Mouse (Mus musculus) lung, embryonic 16.5 days (tissue): ENCODE measurements around the gene Armh3. TPM values are rescaled to one million over a fixed set of nuclear protein-coding genes. Genes with fewer than 3 reads are reported as not detected.
"Not testable (repeated sequence)": the region's sequence is repeated elsewhere in the genome, so short reads cannot be mapped to it uniquely, and the experiment has no call there.

Experiments
- ATAC-seq: fragments of 200-750 bp; cut with Nextera tagmentation; 2 replicates; pipeline ENCODE4 v1.8.0; 2017; ENCODE audit warnings: low read depth, mild to moderate bottlenecking, moderate library complexity
- H3K27ac ChIP-seq: fragments of 300-500 bp; sonication (generic); 2 replicates; pipeline ENCODE4 v1.5.1; 2014; ENCODE audit warnings: mild to moderate bottlenecking, control low read depth, low read length
- H3K27me3 ChIP-seq: fragments of 300-500 bp; sonication (generic); 2 replicates; pipeline ENCODE4 v1.6.1; 2014; ENCODE audit warnings: low read depth, low read length, mixed read lengths; ENCODE audit not compliant: control insufficient read depth, insufficient read depth
- H3K36me3 ChIP-seq: fragments of 300-500 bp; sonication (generic); 2 replicates; pipeline ENCODE4 v1.6.1; 2014; ENCODE audit warnings: low read length; ENCODE audit not compliant: control insufficient read depth, insufficient read depth
- H3K4me1 ChIP-seq: fragments of 300-500 bp; sonication (generic); replicated peaks from 2 replicates; pipeline ENCODE4 v1.6.1; 2014; ENCODE audit warnings: low read length, mixed read lengths; ENCODE audit not compliant: control insufficient read depth, insufficient read depth
- H3K4me2 ChIP-seq: fragments of 300-500 bp; sonication (generic); 2 replicates; pipeline ENCODE4 v1.6.1; 2014; ENCODE audit warnings: low read depth, low read length, control low read depth
- H3K4me3 ChIP-seq: fragments of 300-500 bp; sonication (generic); 2 replicates; pipeline ENCODE4 v1.5.1; 2014; ENCODE audit warnings: mild to moderate bottlenecking, low read length, control low read depth
- H3K9ac ChIP-seq: fragments of 300-500 bp; sonication (generic); 2 replicates; pipeline ENCODE4 v1.6.1; 2014; ENCODE audit warnings: low read length, control low read depth
- H3K9me3 ChIP-seq: fragments of 300-500 bp; sonication (generic); 2 replicates; pipeline ENCODE4 v1.6.1; 2016; ENCODE audit warnings: low read length; ENCODE audit not compliant: control insufficient read depth
- WGBS: fragments of 180-500 bp; shearing (Covaris S2); extraction: QIAGEN DNeasy Blood & Tissue Kit; methylation state at CpG from one replicate; pipeline ENCODE4 v1.1.7; 2014; 5-methylcytosine and 5-hydroxymethylcytosine counted together
- polyA plus RNA-seq: library from polyadenylated mRNA; unstranded; fragments of >200 nt; fragmentation: Nextera tagmentation; extraction: Ambion mirVana; gene quantifications from 2 replicates; pipeline ENCODE4 v1.2.1, GENCODE M21; 2015

Armh3 gene
- polyA plus RNA-seq, 1 experiment from 2014 or later = 18.0 TPM

GRCm38 (mm10) chr19:45997365-45997764, 923 bp downstream of the Armh3 start:
- 56% methylated on average over 5 of the region's 5 CpGs for WGBS
- ATAC-seq = no peak
- peak overlapping the region; percentile 94 for H3K9ac ChIP-seq
- peak overlapping the region; percentile 83 for H3K4me3 ChIP-seq
- H3K4me1 ChIP-seq = 0 out of 2 replicates have a peak, but pooled peaks cover 2% of the 10 kb centered on the region
- peak overlapping the region; percentile 93; the same call in 1 of the 2 replicates for H3K27ac ChIP-seq
- no peaks in the 10 kb centered on the region for H3K27me3 ChIP-seq
- H3K36me3 ChIP-seq = peaks cover 8% of the 10 kb centered on the region
- H3K4me2 ChIP-seq = peak overlapping the region; percentile 66
- peaks cover 6% of the 10 kb centered on the region for H3K9me3 ChIP-seq

- ATAC-seq = no peak
- Histone ChIP-seq H3K4me3 (no peak overlapping the region), H3K9ac (no peak overlapping the region), H3K27ac (no peak overlapping the region), H3K4me1 (0 out of 2 replicates have a peak, but pooled peaks cover 2% of the 10 kb centered on the region), H3K9me3 (peaks cover 6% of the 10 kb centered on the region), H3K36me3 (peaks cover 8% of the 10 kb centered on the region), H3K4me2 (no peak overlapping the region), H3K27me3 (no peaks in the 10 kb centered on the region)
- 93% methylated on average over 13 of the region's 13 CpGs for WGBS
Measured at GRCm38 (mm10) chr19:45993981-45994737, 4.1 kb downstream of the Armh3 start.

GRCm38 (mm10) chr19:45993441-45993840, 4.8 kb downstream of the Armh3 start:
- ATAC-seq, H3K4me3 ChIP-seq, H3K27me3 ChIP-seq, H3K9me3 ChIP-seq, H3K9ac ChIP-seq, H3K27ac ChIP-seq, H3K4me1 ChIP-seq, H3K36me3 ChIP-seq, H3K4me2 ChIP-seq: not testable (repeated sequence)
- WGBS = 81% methylated on average over 6 of the region's 6 CpGs

- Histone ChIP-seq H3K36me3 (peaks cover 8% of the 10 kb centered on the region), H3K4me3 (no peak overlapping the region), H3K27me3 (no peaks in the 10 kb centered on the region), H3K4me2 (no peak overlapping the region), H3K4me1 (no peaks in the 10 kb centered on the region), H3K27ac (no peak overlapping the region), H3K9me3 (peaks cover 6% of the 10 kb centered on the region), H3K9ac (no peak overlapping the region)
- WGBS = 91% methylated on average over 3 of the region's 3 CpGs
- ATAC-seq = no peak
Measured at GRCm38 (mm10) chr19:45991171-45991570, 7.1 kb downstream of the Armh3 start.

GRCm38 (mm10) chr19:45988238-45988637, 10.1 kb downstream of the Armh3 start:
- Histone ChIP-seq H3K9me3 (no peaks in the 10 kb centered on the region), H3K4me2 (no peak overlapping the region), H3K4me1 (no peaks in the 10 kb centered on the region), H3K36me3 (no peaks in the 10 kb centered on the region), H3K27ac (no peak overlapping the region), H3K9ac (no peak overlapping the region), H3K4me3 (no peak overlapping the region), H3K27me3 (no peaks in the 10 kb centered on the region)
- 92% methylated on average over 3 of the region's 3 CpGs for WGBS
- no peak for ATAC-seq

- H3K4me2 ChIP-seq = no peak overlapping the region
- H3K4me3 ChIP-seq = no peak overlapping the region
- no peaks in the 10 kb centered on the region for H3K9me3 ChIP-seq
- no peaks in the 10 kb centered on the region for H3K36me3 ChIP-seq
- no peak for ATAC-seq
- no peak overlapping the region for H3K9ac ChIP-seq
- no peaks in the 10 kb centered on the region for H3K27me3 ChIP-seq
- no peaks in the 10 kb centered on the region for H3K4me1 ChIP-seq
- H3K27ac ChIP-seq = no peak overlapping the region
Measured at GRCm38 (mm10) chr19:45984379-45984778, 13.9 kb downstream of the Armh3 start.

GRCm38 (mm10) chr19:45960770-45961169, 37.5 kb downstream of the Armh3 start:
- H3K27ac ChIP-seq = no peak overlapping the region
- no peak overlapping the region for H3K4me2 ChIP-seq
- peaks cover 4% of the 10 kb centered on the region for H3K36me3 ChIP-seq
- 45% methylated on average over 5 of the region's 5 CpGs for WGBS
- ATAC-seq = no peak
- no peaks in the 10 kb centered on the region for H3K27me3 ChIP-seq
- no peak overlapping the region for H3K4me3 ChIP-seq
- no peak overlapping the region for H3K9ac ChIP-seq
- H3K9me3 ChIP-seq = no peaks in the 10 kb centered on the region
- H3K4me1 ChIP-seq = no peaks in the 10 kb centered on the region

- H3K9me3 ChIP-seq = no peaks in the 10 kb centered on the region
- H3K4me2 ChIP-seq = no peak overlapping the region
- H3K4me3 ChIP-seq = no peak overlapping the region
- no peak for ATAC-seq
- H3K36me3 ChIP-seq = peaks cover 6% of the 10 kb centered on the region
- no peak overlapping the region for H3K27ac ChIP-seq
- H3K27me3 ChIP-seq = no peaks in the 10 kb centered on the region
- no peaks in the 10 kb centered on the region for H3K4me1 ChIP-seq
- 86% methylated on average over 7 of the region's 7 CpGs for WGBS
- H3K9ac ChIP-seq = no peak overlapping the region
Measured at GRCm38 (mm10) chr19:45956736-45957135, 41.6 kb downstream of the Armh3 start.

GRCm38 (mm10) chr19:45953286-45953685, 45.0 kb downstream of the Armh3 start:
- Histone ChIP-seq H3K4me1 (no peaks in the 10 kb centered on the region), H3K4me3 (no peak overlapping the region), H3K9me3 (no peaks in the 10 kb centered on the region), H3K27me3 (no peaks in the 10 kb centered on the region), H3K4me2 (no peak overlapping the region), H3K27ac (no peak overlapping the region), H3K36me3 (peaks cover 4% of the 10 kb centered on the region), H3K9ac (no peak overlapping the region)
- WGBS = 7% methylated on average over 3 of the region's 3 CpGs
- no peak for ATAC-seq
